Mouse (Mus musculus) MEL (cell line): ENCODE measurements around the gene Gna11.

Experiments
- GATA1 ChIP-seq: IDR thresholded peaks from 2 replicates; pipeline ENCODE4 v1.6.1; 2011; ENCODE audit warnings: low read depth, low read length, improper control_type of control experiment
- POLR2A ChIP-seq, 2 experiments: IDR thresholded peaks; 2 replicates each; pipeline ENCODE4 v1.6.1; 2011 to 2012; ENCODE audit warnings: low read length in 2 of 2, mild to moderate bottlenecking in 2 of 2, control low read depth in 1 of 2, improper control_type of control experiment in 1 of 2, low read depth in 1 of 2, moderate library complexity in 1 of 2; ENCODE audit not compliant: control insufficient read depth in 1 of 2, insufficient read depth in 1 of 2, poor library complexity in 1 of 2
- USF1 ChIP-seq: IDR thresholded peaks from 2 replicates; pipeline ENCODE4 v1.6.1; 2014; ENCODE audit warnings: low read depth, mild to moderate bottlenecking, inconsistent platforms, low read length, improper control_type of control experiment, moderate library complexity
- ZNF384 ChIP-seq: IDR thresholded peaks from 2 replicates; pipeline ENCODE4 v1.6.1; 2012; ENCODE audit warnings: low read depth, mild to moderate bottlenecking, inconsistent platforms, low read length, improper control_type of control experiment

DNA sequence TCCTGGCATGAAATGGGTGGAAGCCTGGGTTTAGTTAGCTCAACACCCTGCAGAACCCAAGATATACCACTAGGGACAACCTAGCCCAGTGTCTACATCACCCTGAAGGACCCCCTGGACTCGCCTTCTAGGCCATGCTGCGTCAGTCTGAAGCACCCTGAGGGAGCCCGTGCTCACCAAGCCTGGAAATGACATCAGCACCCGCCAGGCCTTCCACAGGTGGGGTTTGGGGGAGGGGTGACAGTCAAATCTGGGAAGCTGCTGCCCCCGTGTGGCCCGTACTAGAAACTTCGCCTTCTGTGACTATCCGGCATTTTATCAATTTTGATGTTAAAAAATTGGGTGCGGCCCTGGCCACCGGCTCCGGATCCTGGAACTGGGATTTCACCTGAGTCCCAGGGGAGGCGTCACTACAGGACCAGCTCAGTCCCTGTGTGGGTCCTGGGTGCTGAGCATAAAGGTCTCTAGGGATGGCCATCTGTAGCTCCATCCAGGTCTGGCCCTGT, 6.7 kb upstream of the Gna11 start:
- TF ChIP-seq USF1: no peak
- TF ChIP-seq ZNF384: peak; percentile 26; the same call in 1 of the 2 replicates
- no peak; a peak in 1 of 4 replicates for TF ChIP-seq POLR2A (IDR thresholded peaks at IDR 0.05; ENCODE audit: control insufficient read depth in 1 of 2, insufficient read depth in 1 of 2, low read depth in 1 of 2, low read length in 2 of 2, poor library complexity in 1 of 2)
- no peak for TF ChIP-seq GATA1
